8 mouse cellular contexts compared by ENCODE assay signal in the genomic region with DNA sequence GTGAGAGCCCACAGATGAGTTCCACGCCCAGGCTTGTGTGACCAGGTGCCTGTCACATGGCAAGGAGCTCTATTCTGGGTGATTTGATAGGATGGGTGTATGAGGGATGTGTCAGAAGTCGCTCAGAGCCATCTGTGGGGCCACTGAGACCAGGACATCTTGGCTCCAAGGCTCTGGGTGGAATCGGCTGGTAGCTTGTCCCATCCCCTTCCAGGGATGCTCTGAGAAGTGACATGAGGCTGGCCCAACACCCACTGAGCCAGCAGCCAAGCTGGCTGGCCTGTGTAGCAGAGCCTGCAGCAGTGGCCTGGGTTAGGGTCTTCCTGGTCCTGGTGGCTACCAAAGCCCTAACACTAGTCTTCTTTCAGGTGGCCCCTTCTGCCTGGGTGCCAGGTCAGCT. TPM values are rescaled to one million over a fixed set of nuclear protein-coding genes. Genes with fewer than 3 reads are reported as not detected.
"Had no signal": no experiment of that assay in that cellular context is flagged by ENCODE, and none has a peak within 500 bp of the region (broad histone marks: within the 10 kb centered on the region; RNA-seq: fewer than 3 reads in every experiment).

No protein-coding gene starts in this region.

- H3K27ac ChIP-seq: left cerebral cortex, adult 2 months; midbrain, embryonic 13.5 days; stomach, embryonic 15.5 days had no signal

- DNase-seq: kidney, adult 2 months; kidney, postnatal 25 days; lung, postnatal 36 days; thymus, adult 2 months had no signal

- H3K4me2 ChIP-seq: midbrain, embryonic 13.5 days; stomach, embryonic 15.5 days had no signal

- H3K4me3 ChIP-seq: left cerebral cortex, adult 2 months; midbrain, embryonic 13.5 days; stomach, embryonic 15.5 days had no signal

- H3K27me3 ChIP-seq: midbrain, embryonic 13.5 days; stomach, embryonic 15.5 days had no signal

- H3K9me3 ChIP-seq: midbrain, embryonic 13.5 days; stomach, embryonic 15.5 days had no signal

- H3K9ac ChIP-seq: midbrain, embryonic 13.5 days; stomach, embryonic 15.5 days had no signal

- ATAC-seq: midbrain, embryonic 13.5 days had no signal

RNA-seq across cellular contexts. Expression of gene Adat3, which starts 5.8 kb away (rescaled TPM):
- total RNA-seq: neutrophil, adult 5-6 weeks had no signal
